Mouse (Mus musculus) embryonic stem cell, embryonic (primary cell): ENCODE results near the gene Prrc2a.

ENCODE experiments used
- CTCF ChIA-PET, 4 experiments: fragments of 300-600 bp in 2 of 4; fragments of 350-600 bp in 2 of 4; sonication (Branson Sonifier 250); formaldehyde crosslinking; loops; one replicate each; lab custom pipeline; 2022; ENCODE audit warnings: inconsistent platforms in 2 of 4; lab: Charles Lee
- POLR2A ChIA-PET, 4 experiments: fragments of 300-600 bp in 2 of 4; fragments of 350-600 bp in 2 of 4; sonication (Branson Sonifier 250); formaldehyde crosslinking; loops; one replicate each; lab custom pipeline; 2022; ENCODE audit warnings: antibody characterized with exemption in 4 of 4, inconsistent platforms in 1 of 4; lab: Charles Lee

Prrc2a gene

GRCm38 (mm10) chr17:35141971-35142370 lies 22.7 kb downstream of the Prrc2a start:
- CTCF ChIA-PET: interaction anchor here in 1 of 4 experiments (1.3 kb wide), 1 partner anchor 27 kb away, joined by 5 read pairs; no protein-coding TSS in a partner anchor

DNA sequence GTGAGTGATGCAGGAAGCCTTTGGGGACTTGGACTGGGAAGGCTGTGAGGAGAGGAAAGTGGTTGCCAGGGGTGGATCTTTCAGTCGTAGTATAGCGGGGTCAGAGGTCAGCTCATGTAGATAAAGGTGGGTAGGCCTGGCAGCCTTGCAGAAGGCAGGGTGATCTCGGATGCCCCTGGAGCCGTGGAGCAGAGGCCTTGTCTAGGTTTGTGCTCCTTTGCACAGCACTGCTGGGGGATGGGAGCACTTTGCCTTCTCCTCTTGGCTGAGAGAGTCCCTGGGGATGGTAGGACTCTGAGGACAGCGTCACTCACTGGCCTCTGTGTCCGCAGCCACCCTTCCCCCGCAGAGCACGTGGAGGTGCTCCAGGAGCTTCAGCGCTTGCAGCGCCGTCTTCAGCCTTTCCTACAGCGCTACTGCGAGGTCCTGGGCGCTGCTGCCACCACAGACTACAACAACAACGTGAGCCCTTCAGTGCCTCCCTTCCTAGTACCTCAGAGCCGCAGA lies 24.2 kb downstream of the Prrc2a start:
- ChIA-PET CTCF (interaction anchor here in 1 of 4 experiments (0.6 to 0.8 kb wide), 2 partner anchors 9 to 28 kb away, joined by 5 read pairs; partner anchors contain the start of gene Apom), POLR2A (interaction anchor here in 3 of 4 experiments (0.6 to 21.3 kb wide), 11 partner anchors 9 to 103 kb away, joined by 3 to 561 read pairs (median 4); partner anchors contain the start of genes D17H6S53E (in 2 of the 3), Prrc2a (in 2 of the 3), Apom (in 1 of the 3) and Csnk2b (in 1 of the 3))

More at GRCm38 (mm10) chr17:35141971-35142370, 22.7 kb downstream of the Prrc2a start:
- POLR2A ChIA-PET: interaction anchor here in 2 of 4 experiments (0.6 to 21.3 kb wide), 16 partner anchors 10 to 189 kb away, joined by 3 to 561 read pairs (median 6); partner anchors contain the start of genes Apom (in 2 of the 2), Csnk2b (in 2 of the 2), D17H6S53E (in 2 of the 2) and Ddx39b (in 2 of the 2)

DNA sequence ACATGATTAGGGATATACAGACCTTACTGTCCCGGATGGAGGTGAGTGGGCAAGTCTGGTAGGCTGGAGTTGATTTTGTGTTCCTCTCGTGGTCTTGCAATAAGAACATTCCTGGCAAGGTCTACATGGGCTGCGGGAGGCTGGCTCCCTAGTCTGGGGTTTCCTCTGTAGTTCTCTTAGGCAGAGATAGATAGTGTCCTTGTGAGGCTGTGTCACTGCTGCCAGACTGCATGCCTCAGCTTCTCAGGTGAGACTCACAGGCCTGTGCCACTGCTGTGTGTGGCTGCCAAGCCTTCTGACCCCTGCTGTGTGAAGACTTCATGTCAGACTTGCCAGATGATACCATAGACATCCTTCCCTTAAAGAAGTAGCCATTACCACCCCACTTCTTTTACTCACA lies 25.4 kb downstream of the Prrc2a start:
- ChIA-PET POLR2A (interaction anchor here (1.0 to 21.3 kb wide), 17 partner anchors 9 to 135 kb away, joined by 3 to 561 read pairs (median 7); partner anchors contain the start of genes Csnk2b (in 2 of the 4), D17H6S53E (in 2 of the 4), Gpank1 (in 2 of the 4) and Prrc2a (in 2 of the 4)), CTCF (interaction anchor here in 1 of 4 experiments (0.6 kb wide), 1 partner anchor 51 kb away, joined by 3 read pairs; no protein-coding TSS in a partner anchor)

DNA sequence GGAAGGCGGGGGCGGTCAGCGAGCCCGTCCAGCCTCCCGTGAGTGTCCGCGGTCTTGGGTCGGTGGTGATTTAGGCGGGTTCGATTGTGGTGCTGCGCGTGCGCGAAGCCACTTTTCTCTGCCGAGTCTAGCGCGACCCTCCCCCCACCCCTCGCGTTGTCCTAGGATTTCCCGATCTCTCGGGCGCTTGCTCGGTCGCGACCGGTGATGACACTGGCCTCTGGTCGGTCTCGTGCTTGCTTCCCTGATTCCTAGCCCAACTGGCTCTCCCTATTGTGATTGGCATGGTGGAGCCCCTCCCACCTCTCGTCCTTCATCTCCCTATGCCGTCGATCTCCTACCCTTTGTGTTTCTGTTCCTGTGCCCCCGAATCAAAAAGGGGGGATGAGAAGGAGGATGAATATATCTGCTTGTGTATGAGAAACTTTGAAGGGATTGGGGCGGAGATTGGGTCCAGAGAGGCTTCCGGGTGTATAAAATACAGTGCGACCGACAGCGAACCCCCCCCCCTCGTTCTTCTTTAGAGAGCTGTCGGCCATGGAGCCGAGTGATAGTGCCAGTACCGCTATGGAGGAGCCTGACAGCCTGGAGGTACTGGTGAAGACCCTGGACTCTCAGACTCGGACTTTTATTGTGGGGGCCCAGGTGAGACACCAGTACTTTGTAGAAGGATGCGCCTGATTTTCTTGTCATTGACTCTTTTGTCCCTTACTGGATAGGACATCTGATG lies 28.9 kb downstream of the Prrc2a start:
- ChIA-PET CTCF (interaction anchor here in 1 of 4 experiments (0.6 kb wide), 2 partner anchors 107 to 174 kb away, joined by 3 to 4 read pairs; no protein-coding TSS in a partner anchor), POLR2A (interaction anchor here (0.6 to 21.3 kb wide), 16 partner anchors 9 to 183 kb away, joined by 3 to 561 read pairs (median 3); partner anchors contain the start of genes Prrc2a (in 2 of the 4), Csnk2b (in 1 of the 4), D17H6S53E (in 1 of the 4) and Ddx39b (in 1 of the 4))

- ChIA-PET POLR2A (interaction anchor here in 2 of 4 experiments (0.6 to 1.5 kb wide), 7 partner anchors 9 to 752 kb away, joined by 3 to 6 read pairs (median 5); partner anchors contain the start of genes Csnk2b (in 2 of the 2), Gpank1 (in 2 of the 2), D17H6S53E (in 1 of the 2) and Ddx39b (in 1 of the 2)), CTCF (no interaction called here)
Observed at GRCm38 (mm10) chr17:35134801-35135590, 29.7 kb downstream of the Prrc2a start, which contains the start of gene Bag6. Bag6 (plus strand) TSS chr17:35135178.

DNA sequence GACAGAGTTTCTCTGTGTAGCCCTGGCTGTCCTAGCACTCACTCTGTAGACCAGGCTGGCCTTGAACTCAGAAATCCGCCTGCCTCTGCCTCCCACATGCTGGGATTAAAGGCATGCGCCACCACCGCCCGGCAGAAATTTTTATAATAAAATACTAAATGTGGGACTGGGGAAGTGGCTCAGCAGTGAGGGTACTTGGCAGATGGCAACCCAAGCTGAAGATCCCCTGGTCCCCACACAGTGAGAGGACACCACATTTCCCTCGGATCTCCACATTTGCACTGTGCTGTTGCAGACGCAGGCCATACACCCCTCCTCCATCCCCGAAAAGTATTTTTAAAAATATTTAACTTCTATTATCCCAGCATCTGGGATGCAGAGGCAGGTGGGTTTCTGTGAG lies 31.2 kb downstream of the Prrc2a start:
- POLR2A ChIA-PET: interaction anchor here in 2 of 4 experiments (1.5 to 5.2 kb wide), 8 partner anchors 12 to 181 kb away, joined by 5 to 56 read pairs (median 25); partner anchors contain the start of genes Csnk2b (in 2 of the 2), Ddx39b (in 2 of the 2) and Gpank1 (in 2 of the 2)
- CTCF ChIA-PET: interaction anchor here in 1 of 4 experiments (0.6 kb wide), 1 partner anchor 35 kb away, joined by 3 read pairs; no protein-coding TSS in a partner anchor

DNA sequence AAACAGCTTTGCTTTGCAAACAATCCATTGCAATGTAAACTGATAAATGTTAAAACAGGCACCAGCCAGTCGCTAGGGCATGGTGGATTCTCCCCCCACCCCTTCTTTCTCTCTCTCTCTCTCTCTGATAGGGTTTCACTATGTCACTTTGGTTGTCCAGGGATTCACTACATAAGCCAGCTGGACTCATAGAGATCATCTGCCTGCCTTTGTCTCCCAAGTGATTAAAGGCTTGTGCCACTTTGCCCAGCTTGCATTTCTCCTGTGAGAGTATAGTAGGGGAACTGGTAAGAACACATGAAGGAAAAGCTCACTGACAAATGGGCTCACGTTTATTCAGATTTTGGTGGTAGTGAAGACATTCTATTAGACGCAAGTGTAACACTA lies 32.5 kb downstream of the Prrc2a start:
- CTCF ChIA-PET: interaction anchor here (0.6 to 1.5 kb wide), 7 partner anchors 8 to 123 kb away, joined by 3 to 8 read pairs (median 4); partner anchors contain the start of genes Csnk2b (in 2 of the 4) and Gpank1 (in 1 of the 4)
- POLR2A ChIA-PET: interaction anchor here (0.6 to 5.2 kb wide), 37 partner anchors 8 to 488 kb away, joined by 3 to 56 read pairs (median 4); partner anchors contain the start of genes Ddx39b (in 3 of the 4), Csnk2b (in 2 of the 4), Gpank1 (in 2 of the 4) and Ddah2 (in 1 of the 4)

- CTCF ChIA-PET: interaction anchor here (0.6 to 2.0 kb wide), 10 partner anchors 9 to 123 kb away, joined by 3 to 8 read pairs (median 4); partner anchors contain the start of genes Csnk2b (in 3 of the 4) and Gpank1 (in 2 of the 4)
Observed at GRCm38 (mm10) chr17:35131500-35132173, 33.1 kb downstream of the Prrc2a start, which contains the start of gene Apom. Apom (minus strand) TSS chr17:35132050.

GRCm38 (mm10) chr17:35131038-35131437 lies 33.7 kb downstream of the Prrc2a start:
- ChIA-PET POLR2A (interaction anchor here in 3 of 4 experiments (0.6 to 5.2 kb wide), 35 partner anchors 8 to 206 kb away, joined by 3 to 56 read pairs (median 4); partner anchors contain the start of genes Csnk2b (in 3 of the 3), Ddx39b (in 3 of the 3), Gpank1 (in 3 of the 3) and Atp6v1g2 (in 1 of the 3)), CTCF (interaction anchor here in 3 of 4 experiments (0.6 to 2.0 kb wide), 6 partner anchors 9 to 114 kb away, joined by 3 to 6 read pairs (median 4); partner anchors contain the start of genes Csnk2b (in 1 of the 3) and Gpank1 (in 1 of the 3))

More at GRCm38 (mm10) chr17:35131500-35132173, 33.1 kb downstream of the Prrc2a start, which contains the start of gene Apom:
- POLR2A ChIA-PET: interaction anchor here (0.6 to 5.2 kb wide), 42 partner anchors 9 to 487 kb away, joined by 3 to 56 read pairs (median 4); partner anchors contain the start of genes Csnk2b (in 3 of the 4), Ddx39b (in 3 of the 4), Gpank1 (in 3 of the 4) and Ddah2 (in 1 of the 4)

DNA sequence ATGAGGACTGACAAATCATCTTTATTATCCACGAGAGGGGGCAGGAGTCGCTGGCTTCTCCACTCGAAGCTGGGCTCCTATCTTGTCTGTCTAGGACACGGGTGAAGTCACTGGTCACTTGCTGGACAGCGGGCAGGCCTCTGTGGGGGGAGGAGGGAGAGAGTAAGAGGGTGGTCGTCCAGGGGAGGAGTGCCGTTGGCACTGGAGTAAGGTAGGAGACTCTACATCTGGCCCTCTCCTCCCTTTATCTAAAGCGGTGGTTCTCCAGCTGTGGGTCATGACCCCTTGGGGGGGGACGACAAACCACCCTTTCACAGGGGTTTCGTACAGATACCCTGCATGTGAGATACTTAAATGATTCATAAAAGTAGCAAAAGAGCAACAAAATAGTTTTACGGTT lies 35.7 kb downstream of the Prrc2a start:
- ChIA-PET CTCF (interaction anchor here in 2 of 4 experiments (0.7 to 0.9 kb wide), 2 partner anchors 174 to 197 kb away, joined by 4 to 5 read pairs; no protein-coding TSS in a partner anchor), POLR2A (interaction anchor here in 2 of 4 experiments (0.9 to 5.2 kb wide), 11 partner anchors 8 to 164 kb away, joined by 3 to 56 read pairs (median 23); partner anchors contain the start of genes Csnk2b (in 2 of the 2), Ddx39b (in 2 of the 2) and Gpank1 (in 2 of the 2))

DNA sequence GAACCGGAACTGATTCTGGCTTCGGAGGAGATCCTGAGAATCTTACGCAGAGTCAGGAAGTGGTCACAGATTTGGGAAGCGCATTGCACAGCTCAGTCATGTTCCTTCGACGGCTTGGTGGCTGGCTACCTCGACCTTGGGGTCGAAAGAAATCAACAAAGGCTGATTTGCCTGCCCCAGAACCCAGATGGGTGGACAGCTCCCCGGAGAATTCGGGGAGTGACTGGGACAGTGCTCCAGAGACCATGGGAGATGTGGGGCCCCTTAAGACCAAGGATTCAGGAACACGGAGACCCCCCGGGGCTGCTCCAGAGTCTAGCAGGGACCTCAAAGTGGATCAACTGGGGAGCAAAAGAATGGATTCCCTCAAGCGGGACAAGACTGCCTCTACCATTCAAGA lies 37.7 kb downstream of the Prrc2a start:
- ChIA-PET CTCF (interaction anchor here in 3 of 4 experiments (0.6 to 1.9 kb wide), 7 partner anchors 17 to 106 kb away, joined by 3 to 9 read pairs (median 3); no protein-coding TSS in a partner anchor), POLR2A (interaction anchor here (0.6 to 4.1 kb wide), 32 partner anchors 8 to 229 kb away, joined by 3 to 27 read pairs (median 7); partner anchors contain the start of genes Ddx39b (in 2 of the 4), C2 (in 1 of the 4), Ddah2 (in 1 of the 4) and Ehmt2 (in 1 of the 4))

GRCm38 (mm10) chr17:35126206-35126611 lies 38.5 kb downstream of the Prrc2a start, which contains the start of gene D17H6S53E:
D17H6S53E (plus strand) TSS chr17:35126373.
- POLR2A ChIA-PET: interaction anchor here (0.6 to 4.1 kb wide), 53 partner anchors 8 to 228 kb away, joined by 3 to 27 read pairs (median 4); partner anchors contain the start of genes Ddah2 (in 2 of the 4), Ddx39b (in 2 of the 4), Msh5 (in 2 of the 4) and Abhd16a (in 1 of the 4)
- CTCF ChIA-PET: interaction anchor here (0.5 to 1.9 kb wide), 13 partner anchors 40 to 813 kb away, joined by 3 to 13 read pairs (median 4); partner anchors contain the start of gene Ltb (in 1 of the 4)

- CTCF ChIA-PET: interaction anchor here in 3 of 4 experiments (0.6 to 1.9 kb wide), 12 partner anchors 41 to 812 kb away, joined by 3 to 9 read pairs (median 4); partner anchors contain the start of gene Ltb (in 1 of the 3)
- POLR2A ChIA-PET: interaction anchor here (0.6 to 4.1 kb wide), 48 partner anchors 9 to 177 kb away, joined by 3 to 27 read pairs (median 6); partner anchors contain the start of genes Ddah2 (in 2 of the 4), Ddx39b (in 2 of the 4), Msh5 (in 2 of the 4) and Abhd16a (in 1 of the 4)
Observed at GRCm38 (mm10) chr17:35125578-35125977, 39.1 kb downstream of the Prrc2a start.

- POLR2A ChIA-PET: interaction anchor here in 2 of 4 experiments (0.6 to 4.1 kb wide), 22 partner anchors 8 to 175 kb away, joined by 3 to 27 read pairs (median 6); partner anchors contain the start of genes Ddah2 (in 2 of the 2), Abhd16a (in 1 of the 2), Bag6 (in 1 of the 2) and Ddx39b (in 1 of the 2)
- CTCF ChIA-PET: interaction anchor here in 2 of 4 experiments (0.6 to 1.6 kb wide), 3 partner anchors 44 to 214 kb away, joined by 3 to 6 read pairs (median 5); no protein-coding TSS in a partner anchor
Observed at GRCm38 (mm10) chr17:35125081-35125480, 39.6 kb downstream of the Prrc2a start.
